Mouse (Mus musculus): Measurements from ENCODE around the gene Acot13.
A peak's percentile ranks its signal among the peaks of the same experiment; 100 is the strongest.

DNA sequence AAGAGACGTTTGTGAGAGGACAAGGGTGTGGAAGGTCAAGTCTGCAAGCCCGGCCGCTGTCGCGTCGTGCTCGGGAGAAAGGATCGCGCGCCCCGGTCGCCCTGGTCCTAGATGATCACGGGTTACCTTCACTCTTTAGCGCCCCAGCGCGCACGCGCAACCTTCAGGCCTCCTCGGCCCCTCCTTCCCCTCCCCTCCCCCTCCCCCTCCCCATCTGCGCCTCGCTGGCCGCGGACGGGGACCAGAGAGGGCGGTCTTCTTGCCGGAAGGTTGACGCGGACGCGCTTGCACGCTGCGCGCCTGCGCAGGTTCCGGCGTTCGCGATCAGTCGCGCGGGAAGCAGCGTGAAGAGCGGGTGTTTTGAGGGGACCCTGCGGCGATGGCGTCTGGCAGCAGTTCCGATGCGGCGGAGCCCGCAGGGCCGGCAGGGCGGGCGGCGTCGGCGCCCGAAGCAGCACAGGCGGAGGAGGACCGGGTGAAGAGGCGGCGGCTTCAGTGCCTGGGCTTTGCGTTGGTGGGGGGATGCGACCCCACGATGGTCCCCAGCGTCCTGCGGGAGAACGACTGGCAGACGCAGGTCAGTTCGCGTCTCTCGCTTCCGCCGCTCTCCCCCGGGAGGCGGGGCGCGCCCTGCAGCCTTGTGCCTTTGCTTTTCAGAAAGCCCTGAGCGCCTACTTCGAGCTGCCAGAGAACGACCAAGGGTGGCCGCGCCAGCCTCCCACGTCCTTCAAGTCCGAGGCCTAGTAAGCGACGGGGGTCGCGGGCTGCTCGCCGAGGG, at the start of gene Acot13, which contains the start of gene Tdp2:
- no peak for TF ChIP-seq CTCF (IDR thresholded peaks at IDR 0.05; ENCODE audit: insufficient read depth, low read depth, low read length)
- TF ChIP-seq POLR2A (IDR thresholded peaks at IDR 0.05; ENCODE audit: insufficient read depth, low read depth, low read length), result peak; percentile 94
